Mouse (Mus musculus) megakaryocyte, embryonic 14.5 days (primary cell): ENCODE measurements around the gene Lhx2. TPM values are rescaled to one million over a fixed set of nuclear protein-coding genes. Genes with fewer than 3 reads are reported as not detected.

Experiments
- H3K27me3 ChIP-seq: replicated peaks from 2 replicates; pipeline ENCODE3; 2012; ENCODE audit warnings: inconsistent platforms
- H3K36me3 ChIP-seq: replicated peaks from 2 replicates; pipeline ENCODE3; 2012; ENCODE audit warnings: low read length, inconsistent platforms, mixed read lengths
- H3K4me1 ChIP-seq: 2 replicates; pipeline ENCODE4 v1.6.1; 2012; ENCODE audit warnings: inconsistent platforms
- H3K4me3 ChIP-seq: replicated peaks from 2 replicates; pipeline ENCODE3; 2012; ENCODE audit warnings: moderate library complexity, mild to moderate bottlenecking, inconsistent platforms
- H3K9me3 ChIP-seq: 2 replicates; pipeline ENCODE4 v1.6.1; 2012; ENCODE audit warnings: inconsistent platforms
- FLI1 ChIP-seq: IDR thresholded peaks from 2 replicates; pipeline ENCODE4 v1.6.1; 2012; ENCODE audit warnings: low read length, inconsistent platforms, mixed read lengths
- GATA1 ChIP-seq: IDR thresholded peaks from 3 replicates; pipeline ENCODE4 v1.6.1; 2012; ENCODE audit warnings: mixed read lengths, low read length, inconsistent platforms, borderline replicate concordance
- polyA plus RNA-seq: library from polyadenylated mRNA; stranded (reverse); fragments of >175 nt; gene quantifications from 2 replicates; pipeline ENCODE4 v1.2.3, GENCODE M21; 2012; ENCODE audit warnings: low replicate concordance; ENCODE audit not compliant: insufficient read depth

The Lhx2 gene
- polyA plus RNA-seq, 1 experiment: 0.03 TPM

DNA sequence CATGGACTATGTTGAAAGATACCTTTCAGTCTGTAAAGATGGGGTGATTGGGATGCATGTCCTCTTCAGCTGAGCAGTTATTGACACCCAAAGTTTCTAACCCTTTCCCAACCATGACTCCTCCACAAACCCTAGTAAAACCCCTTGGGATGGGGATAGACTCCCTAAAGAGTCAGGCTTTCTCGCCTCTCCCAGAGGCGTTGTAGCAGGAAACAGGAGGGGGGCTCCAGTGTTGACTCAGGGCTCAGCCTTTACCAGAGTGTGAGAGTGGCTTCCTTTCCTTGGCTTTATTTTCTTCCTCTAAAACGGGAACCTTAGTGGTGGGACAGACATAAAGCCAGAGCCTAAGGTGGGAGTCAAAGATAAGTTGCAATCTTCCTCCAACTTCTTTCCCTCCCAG is 19.5 kb downstream of the Lhx2 start:
- Histone ChIP-seq H3K27me3 (peaks cover 100% of the 10 kb centered on the region), H3K4me3 (no peak overlapping the region), H3K36me3 (no peaks in the 10 kb centered on the region), H3K9me3 (no peaks in the 10 kb centered on the region), H3K4me1 (peaks cover 41% of the 10 kb centered on the region)
- TF ChIP-seq GATA1 (no peak), FLI1 (no peak)

- H3K4me3 ChIP-seq: no peak overlapping the region
- peaks cover 100% of the 10 kb centered on the region for H3K27me3 ChIP-seq
- H3K9me3 ChIP-seq: no peaks in the 10 kb centered on the region
- no peaks in the 10 kb centered on the region for H3K36me3 ChIP-seq
- no peak for TF ChIP-seq GATA1
- TF ChIP-seq FLI1: no peak
- peaks cover 40% of the 10 kb centered on the region for H3K4me1 ChIP-seq
These were observed 20.1 kb downstream of the Lhx2 start for GRCm38 (mm10) chr2:38359186-38359585.

- Histone ChIP-seq H3K9me3 (no peaks in the 10 kb centered on the region), H3K27me3 (peaks cover 98% of the 10 kb centered on the region), H3K36me3 (no peaks in the 10 kb centered on the region), H3K4me1 (peaks cover 34% of the 10 kb centered on the region), H3K4me3 (peak overlapping the region; percentile 51)
- TF ChIP-seq GATA1 (no peak), FLI1 (no peak)
These were observed 20.7 kb downstream of the Lhx2 start for GRCm38 (mm10) chr2:38359811-38360210.

DNA sequence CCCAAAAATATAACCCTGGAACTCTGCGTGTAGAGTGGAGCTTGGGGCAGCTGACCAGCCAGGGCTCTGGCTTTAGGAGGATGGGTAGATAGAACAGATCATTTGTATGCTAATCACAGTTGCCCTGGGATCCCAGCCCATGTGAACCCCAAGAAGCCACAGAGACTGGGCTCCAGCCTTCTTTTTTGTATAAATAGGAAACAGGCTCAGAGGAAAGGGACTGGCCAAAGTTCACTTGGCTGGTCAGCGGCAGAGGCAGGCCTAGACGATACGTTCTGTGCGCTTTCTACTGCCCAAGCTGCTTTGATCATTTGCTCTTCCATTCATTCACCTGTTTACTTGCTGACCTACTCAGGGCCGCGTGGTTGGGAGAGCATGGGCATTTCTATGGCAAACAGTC is 27.1 kb downstream of the Lhx2 start:
- TF ChIP-seq GATA1: no peak
- Histone ChIP-seq H3K4me1 (peaks cover 8% of the 10 kb centered on the region), H3K4me3 (no peak overlapping the region), H3K36me3 (no peaks in the 10 kb centered on the region), H3K9me3 (peaks cover 4% of the 10 kb centered on the region; the same call in 1 of the 2 replicates), H3K27me3 (peaks cover 89% of the 10 kb centered on the region)

DNA sequence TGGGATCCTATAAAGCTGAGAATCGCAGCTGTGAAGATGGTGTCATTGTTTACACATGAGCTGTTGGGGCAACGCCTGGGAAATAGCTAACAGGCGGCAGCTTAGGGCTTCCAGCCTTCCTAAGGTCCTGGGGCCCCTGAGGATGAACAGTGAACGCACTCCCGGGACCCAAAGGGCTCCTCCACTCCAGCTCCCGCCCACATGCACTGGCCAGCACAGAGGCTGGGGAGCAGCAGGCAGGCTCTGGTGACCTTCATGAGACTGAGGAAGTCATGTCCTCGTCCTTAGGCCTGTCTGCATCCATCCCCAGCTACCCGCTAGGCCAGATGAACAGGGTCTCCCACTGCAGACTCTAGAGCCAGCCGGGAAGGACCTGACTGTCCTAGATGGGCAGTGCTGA is 27.9 kb downstream of the Lhx2 start:
- Histone ChIP-seq H3K4me3 (no peak overlapping the region), H3K27me3 (peaks cover 89% of the 10 kb centered on the region), H3K4me1 (peaks cover 8% of the 10 kb centered on the region), H3K9me3 (peaks cover 4% of the 10 kb centered on the region; the same call in 1 of the 2 replicates), H3K36me3 (no peaks in the 10 kb centered on the region)
- TF ChIP-seq FLI1 (no peak), GATA1 (no peak)

- TF ChIP-seq FLI1 (no peak), GATA1 (no peak)
- Histone ChIP-seq H3K27me3 (peaks cover 89% of the 10 kb centered on the region), H3K4me1 (peaks cover 8% of the 10 kb centered on the region), H3K36me3 (no peaks in the 10 kb centered on the region), H3K4me3 (no peak overlapping the region), H3K9me3 (peaks cover 4% of the 10 kb centered on the region; the same call in 1 of the 2 replicates)
These were observed 28.8 kb downstream of the Lhx2 start for GRCm38 (mm10) chr2:38367852-38368251.

DNA sequence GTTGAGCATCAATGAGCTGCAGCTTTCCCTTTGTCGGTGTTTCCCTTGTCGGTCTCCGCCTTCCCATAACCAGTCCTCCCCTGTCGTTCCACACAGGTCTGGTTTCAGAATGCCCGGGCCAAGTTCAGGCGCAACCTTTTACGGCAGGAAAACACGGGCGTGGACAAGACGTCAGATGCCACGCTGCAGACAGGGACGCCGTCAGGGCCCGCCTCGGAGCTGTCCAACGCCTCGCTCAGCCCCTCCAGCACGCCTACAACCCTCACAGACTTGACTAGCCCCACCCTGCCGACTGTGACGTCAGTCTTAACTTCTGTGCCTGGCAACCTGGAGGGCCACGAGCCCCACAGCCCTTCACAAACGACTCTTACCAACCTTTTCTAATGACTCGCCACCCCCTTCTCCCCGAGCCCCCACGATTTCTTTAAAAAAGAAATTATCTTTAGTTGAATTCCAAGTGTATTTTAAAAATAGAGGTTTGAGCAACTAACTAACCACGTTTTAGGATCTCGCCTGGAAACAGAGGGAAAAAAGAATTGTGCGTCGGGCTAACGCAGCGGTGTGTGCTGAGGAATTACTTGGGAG is 29.8 kb downstream of the Lhx2 start:
- H3K4me3 ChIP-seq: peak overlapping the region; percentile 87
- TF ChIP-seq GATA1: no peak
- no peak for TF ChIP-seq FLI1
- H3K27me3 ChIP-seq: peaks cover 89% of the 10 kb centered on the region
- peaks cover 4% of the 10 kb centered on the region; the same call in 1 of the 2 replicates for H3K9me3 ChIP-seq
- peaks cover 8% of the 10 kb centered on the region for H3K4me1 ChIP-seq
- no peaks in the 10 kb centered on the region for H3K36me3 ChIP-seq

DNA sequence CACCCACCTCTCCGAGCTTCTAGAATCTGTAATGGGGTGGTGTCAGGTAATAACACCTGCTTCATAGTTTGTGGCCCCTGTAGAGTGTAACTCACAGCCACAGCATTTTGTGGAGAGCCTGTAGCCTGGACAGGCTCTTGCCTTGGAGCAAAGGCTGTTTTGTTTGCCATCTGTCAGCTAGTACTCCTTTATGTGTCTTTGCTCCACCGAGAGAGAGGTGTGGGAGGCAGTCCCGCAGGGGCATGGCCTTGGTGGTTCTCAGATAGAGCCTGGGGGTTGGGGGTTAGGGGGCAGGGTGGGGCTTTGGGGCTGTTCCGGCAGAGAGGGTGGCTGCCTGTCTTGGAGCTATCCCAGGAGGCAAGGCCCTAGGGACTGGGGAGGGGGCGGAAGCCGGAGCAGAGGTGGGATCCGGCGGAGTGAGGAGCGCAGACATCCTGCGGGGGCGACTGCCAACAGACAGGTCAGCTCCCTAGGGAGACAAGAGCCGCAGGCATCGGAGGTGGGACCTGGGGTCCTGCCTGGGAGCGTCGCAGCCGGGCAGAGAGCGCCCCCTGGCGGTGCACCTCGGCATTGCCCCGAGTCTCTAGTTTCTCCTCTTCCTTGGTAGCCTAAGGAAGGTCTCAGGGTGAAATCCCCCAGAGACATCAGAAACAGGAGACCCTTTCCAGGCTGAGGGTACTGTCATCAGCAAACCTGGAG is 36.7 kb downstream of the Lhx2 start:
- Histone ChIP-seq H3K4me1 (peaks cover 16% of the 10 kb centered on the region), H3K36me3 (no peaks in the 10 kb centered on the region), H3K9me3 (peaks cover 6% of the 10 kb centered on the region), H3K27me3 (peaks cover 89% of the 10 kb centered on the region), H3K4me3 (peak overlapping the region; percentile 47)
- TF ChIP-seq GATA1: no peak
- no peak for TF ChIP-seq FLI1

- Histone ChIP-seq H3K4me3 (no peak overlapping the region), H3K36me3 (no peaks in the 10 kb centered on the region), H3K27me3 (peaks cover 81% of the 10 kb centered on the region), H3K9me3 (peaks cover 6% of the 10 kb centered on the region), H3K4me1 (peaks cover 16% of the 10 kb centered on the region)
- TF ChIP-seq GATA1 (no peak), FLI1 (no peak)
These were observed 38.2 kb downstream of the Lhx2 start for GRCm38 (mm10) chr2:38377254-38377653.

DNA sequence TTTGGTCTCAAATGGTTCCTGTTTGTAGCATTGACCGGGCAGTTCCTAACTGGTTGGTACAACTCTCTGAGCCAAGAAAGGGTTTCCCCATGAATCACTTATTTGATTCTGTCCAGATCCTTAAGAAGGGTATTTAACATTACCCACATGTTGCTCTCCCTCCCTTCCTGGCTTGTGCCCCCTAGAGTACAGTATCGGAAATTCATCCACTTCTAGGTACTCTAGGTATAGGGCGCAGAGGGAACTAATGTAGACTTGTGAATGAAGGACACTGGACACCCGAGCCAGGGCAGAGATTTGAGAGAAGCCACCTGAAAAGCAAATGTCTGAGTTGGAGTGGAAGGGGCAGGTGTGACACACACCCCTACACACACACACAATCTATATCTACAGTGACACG is 39.3 kb downstream of the Lhx2 start:
- Histone ChIP-seq H3K4me1 (peaks cover 16% of the 10 kb centered on the region), H3K27me3 (peaks cover 78% of the 10 kb centered on the region)
- TF ChIP-seq GATA1: no peak
- no peak for TF ChIP-seq FLI1

More for the DNA sequence above, 39.3 kb downstream of the Lhx2 start:
- Histone ChIP-seq H3K9me3 (peaks cover 6% of the 10 kb centered on the region), H3K36me3 (no peaks in the 10 kb centered on the region), H3K4me3 (no peak overlapping the region)
